Mouse (Mus musculus) ES-E14 (cell line): ENCODE data around the gene Lcn8.

ENCODE experiments used
- CHD2 ChIP-seq: IDR thresholded peaks from 2 replicates; pipeline ENCODE4 v1.6.1; 2014; ENCODE audit warnings: mild to moderate bottlenecking, low read depth, low read length, inconsistent platforms
- HCFC1 ChIP-seq: IDR thresholded peaks from 2 replicates; pipeline ENCODE4 v1.6.1; 2012; ENCODE audit warnings: low read length, inconsistent platforms, borderline replicate concordance; ENCODE audit not compliant: insufficient read depth
- MAFK ChIP-seq: IDR thresholded peaks from 2 replicates; pipeline ENCODE4 v1.6.1; 2014; ENCODE audit warnings: mild to moderate bottlenecking, low read depth, low read length, inconsistent platforms; ENCODE audit not compliant: insufficient read depth
- ZC3H11A ChIP-seq: IDR thresholded peaks from 2 replicates; pipeline ENCODE4 v1.6.1; 2012; ENCODE audit warnings: low read depth, mild to moderate bottlenecking, inconsistent platforms, low read length, borderline replicate concordance
- ZNF384 ChIP-seq: IDR thresholded peaks from 2 replicates; pipeline ENCODE4 v1.6.1; 2012; ENCODE audit warnings: low read depth, low read length, inconsistent platforms

GRCm38 (mm10) chr2:25698696-25699095 lies 45.8 kb downstream of the Lcn8 start:
- TF ChIP-seq CHD2 = no peak
- TF ChIP-seq ZC3H11A = no peak
- no peak for TF ChIP-seq HCFC1
- no peak for TF ChIP-seq ZNF384
- TF ChIP-seq MAFK = no peak
